Mouse (Mus musculus): ENCODE data around the gene Mad1l1.

The Mad1l1 gene

DNA sequence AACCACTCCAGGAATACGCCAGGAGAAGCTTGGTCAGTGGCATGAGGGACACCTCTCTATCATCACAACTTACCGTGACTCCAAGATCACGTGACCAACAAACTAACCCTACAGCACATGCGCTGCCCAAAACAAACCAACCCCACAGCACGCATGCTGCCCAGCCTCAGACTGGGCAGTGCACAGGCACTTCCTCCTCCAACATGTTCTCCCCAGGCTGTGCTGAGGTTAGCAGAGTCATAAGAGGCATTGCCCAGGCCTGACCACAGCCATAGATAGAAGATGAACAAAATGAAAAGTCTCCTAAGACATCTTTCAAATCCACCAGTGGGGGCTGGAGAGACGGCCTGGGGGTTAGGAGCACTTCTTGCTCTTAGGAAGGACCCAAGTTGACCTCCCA lies 135.6 kb downstream of the Mad1l1 start:
- ATAC-seq (ENCODE audit: insufficient number of reproducible peaks, low FRiP score, low TSS enrichment), result no peak

DNA sequence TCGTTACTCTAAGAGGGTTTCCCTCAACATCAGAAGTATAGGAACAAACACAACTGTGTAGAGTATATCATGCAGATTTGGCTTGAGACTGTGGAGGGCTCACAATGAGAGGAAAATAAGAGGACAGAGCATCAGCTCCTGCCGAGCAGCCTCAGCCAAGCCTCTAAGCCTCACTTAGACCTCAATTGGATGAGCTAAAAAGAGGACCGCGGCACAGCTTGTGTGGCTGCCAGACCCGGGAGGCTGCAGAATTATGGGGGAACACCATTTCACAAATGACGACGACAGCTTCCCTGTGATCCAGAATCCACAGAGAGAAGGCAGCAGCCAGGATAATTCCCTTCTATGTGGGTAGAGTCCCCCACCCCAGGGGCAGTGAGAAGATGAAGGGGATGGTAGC lies 138.0 kb downstream of the Mad1l1 start:
- no peak for ATAC-seq (ENCODE audit: insufficient number of reproducible peaks, low FRiP score, low TSS enrichment)

DNA sequence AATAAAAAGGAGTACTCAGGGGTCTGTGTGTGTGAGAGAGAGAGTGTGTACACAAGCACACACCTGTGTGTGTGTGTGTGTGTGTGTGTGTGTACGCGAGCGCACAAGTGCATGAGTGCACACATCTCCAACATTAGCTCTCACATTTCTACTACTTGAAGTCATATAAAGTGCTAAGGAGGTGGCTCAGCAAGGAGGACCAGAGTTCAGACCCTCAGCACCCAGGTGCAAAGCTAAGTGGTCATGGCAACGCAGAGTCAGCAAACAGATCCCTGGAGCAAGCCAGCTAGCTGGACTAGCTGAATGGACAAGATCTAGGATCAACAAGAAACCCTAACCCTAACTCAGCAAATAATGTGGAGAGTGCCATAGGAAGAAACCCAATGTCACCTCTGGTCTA lies 139.0 kb downstream of the Mad1l1 start:
- ATAC-seq (ENCODE audit: insufficient number of reproducible peaks, low FRiP score, low TSS enrichment), result no peak

DNA sequence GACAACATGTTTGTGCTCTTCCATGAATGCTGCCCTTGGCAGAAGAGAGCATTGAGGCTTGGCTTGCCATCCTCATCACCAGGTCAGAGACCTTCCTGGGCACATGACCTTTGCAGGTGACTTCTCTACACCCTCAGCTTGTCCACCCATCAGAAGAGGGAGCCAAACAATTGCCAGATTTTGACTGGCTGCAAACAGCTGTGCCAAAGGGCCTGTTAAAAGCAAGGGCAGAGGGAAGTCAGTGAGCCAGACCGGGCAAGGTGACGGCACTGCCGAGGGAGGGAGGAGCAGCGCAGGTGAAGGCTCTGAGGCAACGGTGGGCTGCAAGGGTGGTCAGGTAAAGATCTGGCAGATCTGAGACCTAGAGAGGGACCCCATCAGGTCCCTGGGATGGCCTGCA lies 141.3 kb downstream of the Mad1l1 start:
- no peak for ATAC-seq (ENCODE audit: insufficient number of reproducible peaks, low FRiP score, low TSS enrichment)

DNA sequence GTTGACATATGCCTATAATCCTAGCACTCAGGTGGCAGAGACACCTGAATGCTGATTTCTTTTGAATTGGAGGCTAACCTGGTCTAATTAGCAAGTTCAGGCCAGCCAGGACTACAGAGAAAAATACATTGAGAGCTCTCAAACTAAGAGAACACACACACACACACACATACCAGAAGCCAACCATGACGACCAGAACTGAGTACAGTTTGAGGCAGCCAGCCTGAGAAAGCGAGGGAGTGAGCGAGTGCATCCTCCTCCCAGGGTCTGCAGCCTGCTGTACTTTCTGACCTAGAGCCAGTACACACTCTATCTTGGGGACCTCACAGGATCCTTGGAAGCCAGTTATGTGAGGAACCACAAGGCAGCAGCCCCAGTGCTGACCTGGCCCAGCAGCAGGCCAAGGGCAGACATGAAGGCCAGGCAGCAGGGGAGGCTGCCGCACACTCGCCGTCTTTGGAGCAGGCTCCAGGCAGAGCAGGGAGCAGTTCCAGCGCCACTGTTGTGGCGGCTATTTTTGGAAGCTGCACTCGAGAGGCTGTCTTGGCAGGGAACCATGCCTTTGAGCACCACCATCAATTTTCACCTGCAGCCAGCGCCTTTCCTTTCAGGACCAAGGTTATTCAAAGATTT lies 143.2 kb downstream of the Mad1l1 start:
- peak; percentile 71 for ATAC-seq (ENCODE audit: insufficient number of reproducible peaks, low FRiP score, low TSS enrichment)

DNA sequence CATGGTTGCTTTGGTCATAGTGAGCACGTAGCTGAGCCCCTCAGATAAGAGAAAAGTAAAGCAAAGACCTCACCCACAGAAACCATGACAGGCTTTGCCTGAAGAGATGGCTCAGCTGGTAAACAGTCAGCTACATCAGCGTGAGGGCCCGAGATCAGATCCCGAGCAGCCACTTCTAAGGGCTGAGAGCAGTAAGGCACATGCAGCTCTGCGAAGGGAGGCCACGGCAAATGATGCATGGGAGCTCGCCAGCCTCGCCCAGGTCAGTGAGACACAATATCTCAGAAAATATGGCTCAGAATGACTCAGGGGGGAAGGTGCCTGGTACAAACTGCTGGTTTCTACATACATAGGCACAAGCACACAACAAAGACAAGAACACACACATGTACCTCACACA lies 143.8 kb downstream of the Mad1l1 start:
- ATAC-seq (ENCODE audit: insufficient number of reproducible peaks, low FRiP score, low TSS enrichment), result no peak

DNA sequence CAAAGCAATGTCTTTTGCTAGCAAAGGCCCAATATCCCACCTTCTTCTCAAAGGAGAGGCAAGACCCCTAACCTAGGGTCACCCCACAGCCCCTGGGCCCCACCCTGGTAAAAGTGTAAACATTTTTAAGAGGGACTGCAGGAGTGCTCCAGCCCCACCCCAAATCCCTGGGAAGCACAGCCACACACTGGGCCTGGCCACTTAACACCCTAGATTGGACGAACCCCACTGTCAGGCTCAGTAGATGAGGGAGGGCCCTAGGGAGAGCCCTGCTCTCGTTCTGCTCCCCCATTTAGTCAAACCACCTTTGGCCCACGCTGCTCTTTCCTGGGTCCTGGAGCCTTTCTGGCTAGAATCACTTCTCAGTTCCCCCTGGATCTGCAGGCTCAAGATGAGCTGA lies 145.0 kb downstream of the Mad1l1 start:
- no peak for ATAC-seq (ENCODE audit: insufficient number of reproducible peaks, low FRiP score, low TSS enrichment)

DNA sequence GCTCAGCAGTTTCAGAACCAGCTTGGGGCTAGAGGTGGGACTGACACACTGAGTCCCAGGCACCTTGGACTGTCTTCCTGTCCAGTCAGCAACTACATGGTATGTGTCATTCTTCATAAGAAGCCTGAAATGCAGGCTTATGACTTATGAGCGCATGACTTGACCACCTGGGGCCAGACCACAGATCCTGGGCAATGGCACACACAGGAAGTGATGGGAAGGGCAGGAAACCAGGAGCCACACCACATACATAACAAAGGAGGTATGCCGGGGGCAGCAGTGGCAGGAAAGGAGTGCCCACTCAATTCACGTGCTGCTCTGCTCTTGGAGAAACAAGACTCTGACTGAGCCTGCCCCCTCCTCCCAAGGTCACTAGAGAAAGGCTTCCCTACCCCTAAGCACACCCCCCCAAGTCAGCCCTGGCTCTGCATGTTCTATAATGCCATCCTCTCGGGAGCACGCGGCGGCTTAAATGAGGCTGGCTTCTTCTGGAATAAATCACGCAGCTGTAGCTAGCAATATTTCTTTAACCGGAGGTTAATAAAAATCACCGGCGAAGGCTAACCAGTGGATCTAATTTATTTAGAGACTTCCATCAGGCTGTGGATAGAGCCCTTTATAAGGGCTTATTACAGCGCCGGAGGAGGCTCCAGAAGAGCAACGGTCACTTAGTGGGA lies 146.4 kb downstream of the Mad1l1 start:
- no peak for ATAC-seq (ENCODE audit: insufficient number of reproducible peaks, low FRiP score, low TSS enrichment)

DNA sequence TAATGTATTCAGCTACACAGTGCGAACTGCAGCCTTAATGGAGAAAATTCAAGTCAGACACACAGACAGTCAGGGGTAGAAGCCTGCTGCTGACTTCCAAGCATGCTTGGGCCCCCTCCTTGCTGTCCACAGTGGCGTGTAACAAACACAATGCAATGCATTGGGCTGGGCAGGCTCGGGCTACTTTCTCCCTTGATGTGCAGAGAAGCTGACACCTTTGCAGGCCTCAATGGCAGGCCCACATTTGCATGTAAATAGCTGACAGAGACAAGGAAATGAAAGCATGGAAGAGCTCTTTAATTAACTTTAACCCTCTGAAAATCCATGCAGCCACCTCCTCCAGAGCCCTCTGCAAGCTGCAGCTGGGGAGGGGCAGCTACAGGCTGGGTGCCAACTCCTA lies 147.3 kb downstream of the Mad1l1 start:
- no peak for ATAC-seq (ENCODE audit: insufficient number of reproducible peaks, low FRiP score, low TSS enrichment)

DNA sequence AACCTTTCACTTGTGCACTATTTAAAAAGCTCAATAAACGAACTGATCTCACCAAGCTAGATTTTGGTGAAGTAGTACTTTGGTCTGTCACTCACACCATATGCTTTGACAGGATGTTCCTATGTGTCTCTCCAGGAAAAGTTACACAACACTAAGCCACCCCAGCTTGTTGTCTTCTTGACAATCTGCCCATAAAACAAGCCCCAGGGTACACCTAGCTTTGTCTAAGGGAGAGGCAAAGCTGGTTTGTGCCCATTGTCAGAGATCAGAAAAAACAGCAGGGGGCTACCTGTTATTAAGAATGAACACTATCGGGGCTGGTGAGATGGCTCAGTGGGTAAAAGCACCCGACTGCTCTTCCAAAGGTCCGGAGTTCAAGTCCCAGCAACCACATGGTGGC lies 148.2 kb downstream of the Mad1l1 start:
- ATAC-seq (ENCODE audit: insufficient number of reproducible peaks, low FRiP score, low TSS enrichment), result no peak

DNA sequence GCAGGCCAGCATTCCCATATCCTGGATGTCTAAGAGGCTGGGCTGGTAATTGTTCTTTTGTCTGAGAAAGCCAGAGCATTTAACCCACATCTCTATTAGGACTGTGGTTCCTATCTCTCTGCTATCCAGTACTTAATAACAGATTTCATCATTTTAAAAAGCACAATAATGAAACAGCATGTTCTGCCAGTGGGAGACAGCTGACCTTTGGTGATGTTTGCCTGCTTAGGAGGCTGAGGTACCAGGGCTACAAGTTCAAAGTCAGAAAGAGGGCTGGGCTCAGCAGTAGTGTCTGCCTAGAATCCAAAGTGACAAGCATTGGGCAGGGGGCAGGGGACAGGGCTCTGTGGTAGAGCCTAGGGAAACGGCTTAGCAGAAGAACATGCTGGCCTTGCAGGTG lies 149.6 kb downstream of the Mad1l1 start:
- ATAC-seq (ENCODE audit: insufficient number of reproducible peaks, low FRiP score, low TSS enrichment), result no peak

DNA sequence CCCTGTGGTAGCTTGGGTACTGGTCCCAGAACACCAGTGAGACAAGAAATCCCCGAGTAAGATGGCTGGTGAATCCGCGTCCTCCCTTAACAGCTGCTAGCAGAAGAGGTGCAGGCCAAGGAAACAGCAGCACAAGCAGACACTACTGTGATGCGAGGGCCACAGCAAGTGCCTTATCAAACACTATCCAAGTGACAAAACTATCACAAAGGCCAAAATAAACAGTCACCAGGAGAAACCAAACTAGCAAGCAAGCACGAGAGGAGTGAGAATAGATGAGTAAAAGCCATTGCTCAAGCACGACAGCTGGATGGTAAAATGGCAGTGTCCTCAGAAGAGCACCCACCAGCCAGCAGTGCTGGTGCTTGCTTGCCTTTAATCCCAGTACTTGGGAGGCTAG lies 153.8 kb downstream of the Mad1l1 start:
- no peak for ATAC-seq (ENCODE audit: insufficient number of reproducible peaks, low FRiP score, low TSS enrichment)

DNA sequence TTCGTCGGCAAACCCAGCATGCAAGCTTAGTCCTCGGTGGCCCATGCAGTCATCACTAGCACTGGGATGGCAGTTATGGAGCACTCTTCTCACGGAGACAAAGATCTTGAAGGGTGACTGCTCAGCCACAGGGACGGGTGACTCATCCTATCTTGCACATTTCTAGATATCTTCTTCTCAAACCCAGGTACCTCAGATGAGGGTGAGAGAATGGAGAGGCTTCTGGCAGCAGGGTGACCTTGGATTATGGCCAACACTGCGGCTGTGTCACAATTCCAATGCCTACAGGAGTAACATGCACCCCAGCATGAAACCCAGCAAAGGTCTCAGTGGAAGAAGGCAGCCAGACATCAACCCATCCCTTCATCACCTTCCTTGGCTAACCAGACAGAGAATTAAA lies 154.3 kb downstream of the Mad1l1 start:
- ATAC-seq (ENCODE audit: insufficient number of reproducible peaks, low FRiP score, low TSS enrichment), result no peak

DNA sequence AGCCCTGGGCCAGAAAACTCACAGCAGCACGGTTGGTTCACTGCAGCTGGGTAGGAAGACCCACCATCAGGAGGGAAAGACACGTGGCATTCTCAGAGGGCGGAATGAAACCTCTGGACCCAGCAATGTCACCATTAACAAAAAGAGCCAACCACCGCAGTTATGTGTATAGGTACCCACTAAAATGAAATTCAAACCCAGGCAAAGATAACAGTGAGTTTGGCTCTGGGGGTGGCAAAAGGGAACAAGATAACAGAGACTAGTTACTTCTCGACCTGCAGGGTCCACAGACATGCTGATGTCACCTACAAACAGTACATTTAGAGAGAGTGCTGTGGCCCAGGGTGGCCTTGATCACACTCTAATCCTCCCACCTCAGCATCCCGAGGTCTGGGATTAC lies 157.4 kb downstream of the Mad1l1 start:
- no peak for ATAC-seq (ENCODE audit: insufficient number of reproducible peaks, low FRiP score, low TSS enrichment)

DNA sequence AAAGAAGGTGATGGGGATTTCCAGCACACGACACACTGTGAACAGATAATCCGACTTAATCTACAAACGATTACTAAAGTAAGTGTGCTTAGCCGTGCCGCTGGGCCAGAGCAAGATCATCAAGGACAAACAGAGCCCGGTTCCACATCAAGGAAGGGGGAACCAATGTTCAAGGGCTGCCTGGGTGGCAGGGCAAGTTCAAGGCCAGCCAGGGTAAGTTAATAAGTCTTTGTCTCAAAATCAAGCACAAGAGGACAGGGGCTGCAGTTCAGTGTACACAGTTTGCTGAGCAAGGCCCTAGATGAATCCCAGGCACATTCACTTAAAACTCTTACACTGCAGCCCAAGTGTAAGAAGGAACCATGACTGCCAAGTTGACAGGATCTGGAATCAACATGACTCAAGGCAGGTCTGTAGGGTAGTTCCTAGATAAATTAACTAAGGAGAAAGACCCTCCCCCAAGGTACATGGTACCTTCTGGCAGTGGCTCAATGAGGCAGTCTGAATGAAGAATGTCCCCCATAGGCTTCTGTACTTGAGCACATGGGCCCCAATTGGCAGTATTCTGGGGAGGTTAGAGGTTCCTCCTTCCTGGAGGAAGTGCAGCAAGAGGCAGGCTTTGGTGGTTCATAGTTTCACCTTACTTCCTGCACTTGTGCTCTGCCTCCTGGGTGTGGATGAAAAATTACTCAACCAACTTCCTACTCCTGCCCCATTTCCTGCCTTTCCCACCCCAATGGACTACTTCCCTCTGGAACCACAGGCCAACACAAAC lies 159.1 kb downstream of the Mad1l1 start:
- no peak for ATAC-seq (ENCODE audit: insufficient number of reproducible peaks, low FRiP score, low TSS enrichment)

DNA sequence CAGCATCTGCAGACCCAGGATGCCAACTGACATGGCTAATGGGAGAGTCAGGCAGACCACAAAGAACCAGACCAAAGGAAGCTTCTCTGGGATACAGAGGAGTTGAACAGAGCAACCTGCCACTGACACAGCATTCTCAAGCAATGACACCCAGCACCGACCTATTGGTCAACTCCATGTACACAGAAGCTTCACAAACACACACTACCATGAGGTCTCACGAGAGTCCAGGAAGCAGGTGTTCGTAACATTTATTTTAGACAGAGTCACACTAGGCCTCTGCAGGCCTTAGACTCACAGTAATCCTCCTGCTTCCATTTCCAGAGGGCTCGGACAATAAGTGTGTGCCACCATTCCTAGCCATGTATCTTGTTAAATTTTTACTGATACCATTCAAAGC lies 162.3 kb downstream of the Mad1l1 start:
- ATAC-seq (ENCODE audit: insufficient number of reproducible peaks, low FRiP score, low TSS enrichment), result no peak

DNA sequence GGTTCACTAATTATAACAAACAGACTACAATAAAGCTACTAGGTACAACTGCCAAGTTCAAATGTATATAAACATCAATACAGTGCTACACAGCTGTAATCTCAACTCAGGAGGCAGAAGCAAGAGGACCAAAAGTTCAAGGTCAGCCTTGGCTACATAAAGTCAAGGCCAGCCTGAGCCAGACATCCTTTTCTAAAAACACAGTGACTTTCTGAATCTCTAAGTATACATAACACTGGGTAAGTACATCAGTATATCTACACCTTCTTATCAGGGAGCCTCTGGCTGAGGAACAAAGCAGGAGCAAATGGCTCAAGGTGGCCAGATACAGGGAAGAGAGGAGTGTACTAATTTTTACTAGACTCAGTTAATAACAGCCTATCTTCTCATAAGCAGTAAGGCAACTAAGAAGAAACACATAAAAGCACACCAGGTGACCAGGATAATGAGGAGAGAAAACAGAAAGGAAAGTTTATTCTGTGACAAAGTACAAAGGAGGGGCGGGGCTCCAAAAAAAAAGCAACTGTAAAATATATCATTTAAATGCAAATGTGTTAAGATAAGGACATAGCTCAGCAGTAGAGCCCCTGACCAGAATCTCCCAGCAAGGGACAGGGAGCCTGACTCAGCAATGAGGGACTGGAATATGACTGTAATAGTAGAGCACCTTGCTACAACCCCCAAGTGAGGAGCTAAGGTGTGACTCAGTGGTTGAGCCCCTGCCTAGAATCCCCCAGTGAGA lies 163.3 kb downstream of the Mad1l1 start:
- no peak for ATAC-seq (ENCODE audit: insufficient number of reproducible peaks, low FRiP score, low TSS enrichment)

DNA sequence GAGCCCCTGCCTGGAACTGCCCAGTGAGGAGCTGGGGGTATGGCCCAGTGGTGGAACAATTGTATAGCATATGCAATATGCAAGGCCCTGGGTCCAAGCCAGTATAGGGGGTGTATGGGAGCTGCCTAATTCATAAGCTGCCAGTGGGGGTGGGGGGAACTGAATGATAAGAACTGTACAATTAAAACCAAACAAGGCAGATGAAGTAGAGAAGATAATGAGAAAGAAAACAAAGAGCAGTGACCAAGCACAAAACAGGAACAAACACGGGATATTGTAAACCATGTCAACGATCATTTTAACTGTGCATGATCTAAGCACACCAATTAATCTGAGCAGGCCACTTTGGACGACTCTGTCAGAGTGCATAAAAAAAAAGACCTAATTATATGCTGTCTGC lies 167.2 kb downstream of the Mad1l1 start:
- no peak for ATAC-seq (ENCODE audit: insufficient number of reproducible peaks, low FRiP score, low TSS enrichment)

DNA sequence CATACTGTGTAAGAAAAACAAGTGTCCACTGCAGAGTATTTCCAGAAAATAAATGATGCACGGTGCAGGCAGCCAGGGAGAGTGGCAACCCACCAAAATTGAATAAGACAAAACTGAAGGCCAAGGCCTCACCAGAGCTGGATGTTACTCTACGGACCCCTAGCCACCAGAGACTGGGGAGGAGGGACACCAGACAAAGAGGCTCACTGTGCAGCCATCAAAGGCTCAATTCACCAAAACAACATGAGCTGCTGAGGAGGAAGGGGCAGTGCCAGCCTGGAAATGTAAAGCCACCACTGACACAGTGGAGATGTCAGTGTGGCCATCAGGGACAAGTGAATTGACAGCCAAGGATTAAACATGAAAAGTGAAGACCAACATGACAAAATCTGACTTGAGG lies 169.5 kb downstream of the Mad1l1 start:
- no peak for ATAC-seq (ENCODE audit: insufficient number of reproducible peaks, low FRiP score, low TSS enrichment)

DNA sequence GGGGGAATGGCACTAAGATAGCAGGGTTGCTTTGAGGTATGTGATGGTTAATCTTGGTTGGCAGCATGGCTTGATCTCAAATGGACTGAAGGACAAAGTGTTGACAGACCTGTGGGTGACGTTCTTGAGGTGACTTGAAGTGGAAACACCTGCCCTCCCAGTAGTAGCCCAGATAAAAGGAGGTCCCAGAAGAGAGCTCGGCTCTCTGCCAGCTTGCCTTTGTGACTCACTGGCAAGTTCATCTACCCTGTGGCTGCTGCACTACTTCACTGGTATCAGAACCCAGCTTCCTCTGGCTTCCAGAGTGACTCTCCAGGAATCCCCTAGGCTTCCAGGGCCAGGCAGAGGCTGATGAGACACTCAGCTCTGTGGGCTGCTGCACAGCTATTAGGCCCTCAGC lies 170.2 kb downstream of the Mad1l1 start:
- no peak for ATAC-seq (ENCODE audit: insufficient number of reproducible peaks, low FRiP score, low TSS enrichment)

DNA sequence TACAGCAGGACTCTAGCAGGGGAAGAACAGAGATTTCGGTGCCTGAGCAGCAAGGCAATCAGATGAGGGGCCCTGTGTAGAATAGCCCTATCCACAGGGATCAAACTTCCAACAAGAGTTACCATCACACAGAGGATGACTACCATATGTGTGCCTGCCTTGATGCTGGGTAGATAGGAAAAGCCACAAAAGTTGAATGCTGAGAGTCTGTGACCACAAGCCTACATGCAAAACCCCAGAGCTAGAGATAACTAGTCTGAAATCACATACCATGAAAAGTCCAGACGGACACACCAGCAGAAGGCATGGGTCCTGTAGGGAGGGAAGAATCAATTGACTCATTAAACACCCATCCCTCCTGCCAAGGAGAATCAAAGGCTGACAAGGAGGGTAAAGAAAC lies 170.7 kb downstream of the Mad1l1 start:
- ATAC-seq (ENCODE audit: insufficient number of reproducible peaks, low FRiP score, low TSS enrichment), result no peak

Data from cerebellum, adult (tissue).